Mouse (Mus musculus): Measurements from ENCODE around the gene Ints2. TPM values are rescaled to one million over a fixed set of nuclear protein-coding genes. Genes with fewer than 3 reads are reported as not detected.
"Not testable (repeated sequence)": the region's sequence is repeated elsewhere in the genome, so short reads cannot be mapped to it uniquely, and the experiment has no call there.

The Ints2 gene
- total and polyA plus RNA-seq, 2 experiments from 2014 or later: 4.1 to 11.8 TPM

- peaks cover 23% of the 10 kb centered on the region; the same call in 1 of the 2 replicates for H3K36me3 ChIP-seq (replicated peaks; ENCODE audit: control insufficient read depth, insufficient read depth, low read length)
Measured at GRCm38 (mm10) chr11:86201037-86201786, 56.2 kb downstream of the Ints2 start, which contains the start of gene Brip1. TSS of gene Brip1 (minus strand) at chr11:86201193.

GRCm38 (mm10) chr11:86200460-86201021, 56.8 kb downstream of the Ints2 start:
- WGBS: under 1% methylated on average over 21 of the region's 21 CpGs
- Histone ChIP-seq H3K27me3 (ENCODE audit: control insufficient read depth, insufficient read depth, low read length) (no peaks in the 10 kb centered on the region), H3K27ac (ENCODE audit: low read depth) (no peak overlapping the region; the same call in 1 of the 2 replicates)

More at GRCm38 (mm10) chr11:86201037-86201786, 56.2 kb downstream of the Ints2 start, which contains the start of gene Brip1:
- H3K4me2 ChIP-seq (ENCODE audit: low read depth, low read length): peak within 1 kb of the TSS; percentile 73
- ATAC-seq (ENCODE audit: insufficient read depth, low read depth) (peak; percentile 99), DNase-seq (ENCODE audit: low spot score) (peak; percentile 95)
- peak within 1 kb of the TSS; percentile 72 for H3K9ac ChIP-seq (replicated peaks; ENCODE audit: low read depth, low read length)
- H3K4me3 ChIP-seq (ENCODE audit: low read depth, low read length): peak within 1 kb of the TSS; percentile 65
- TF ChIP-seq EP300 (IDR thresholded peaks at IDR 0.05; ENCODE audit: low read depth) (0 out of 2 replicates have a peak, but pooled peaks have one; percentile 74), CTCF (IDR thresholded peaks at IDR 0.05; ENCODE audit: low read depth) (peak; percentile 15; the same call in 1 of the 2 replicates)
- WGBS: under 1% methylated on average over 60 of the region's 60 CpGs
- peak within 1 kb of the TSS; percentile 82 for H3K27ac ChIP-seq (ENCODE audit: low read depth)
- no peaks in the 10 kb centered on the region for H3K9me3 ChIP-seq (replicated peaks; ENCODE audit: control insufficient read depth, low read length)
- no peaks in the 10 kb centered on the region for H3K27me3 ChIP-seq (ENCODE audit: control insufficient read depth, insufficient read depth, low read length)
- H3K4me1 ChIP-seq (ENCODE audit: control insufficient read depth, insufficient read depth): peaks cover 5% of the 10 kb centered on the region; the same call in 1 of the 2 replicates

GRCm38 (mm10) chr11:86199733-86200132, 57.6 kb downstream of the Ints2 start:
- WGBS: 47% methylated on average over 4 of the region's 4 CpGs
- peaks cover 13% of the 10 kb centered on the region; the same call in 1 of the 2 replicates for H3K36me3 ChIP-seq (replicated peaks; ENCODE audit: control insufficient read depth, insufficient read depth, low read length)
- ATAC-seq (ENCODE audit: insufficient read depth, low read depth) (no peak), DNase-seq (ENCODE audit: low spot score) (no peak)
- H3K9ac ChIP-seq (replicated peaks; ENCODE audit: low read depth, low read length): no peak overlapping the region
- peaks cover 5% of the 10 kb centered on the region; the same call in 1 of the 2 replicates for H3K4me1 ChIP-seq (ENCODE audit: control insufficient read depth, insufficient read depth)
- no peaks in the 10 kb centered on the region for H3K27me3 ChIP-seq (ENCODE audit: control insufficient read depth, insufficient read depth, low read length)
- H3K4me3 ChIP-seq (ENCODE audit: low read depth, low read length): no peak overlapping the region; the same call in 1 of the 2 replicates
- H3K4me2 ChIP-seq (ENCODE audit: low read depth, low read length): peak overlapping the region; percentile 61
- TF ChIP-seq CTCF (IDR thresholded peaks at IDR 0.05; ENCODE audit: low read depth) (no peak), EP300 (IDR thresholded peaks at IDR 0.05; ENCODE audit: low read depth) (no peak)
- H3K9me3 ChIP-seq (replicated peaks; ENCODE audit: control insufficient read depth, low read length): no peaks in the 10 kb centered on the region
- no peak overlapping the region for H3K27ac ChIP-seq (ENCODE audit: low read depth)

More at GRCm38 (mm10) chr11:86200460-86201021, 56.8 kb downstream of the Ints2 start:
- TF ChIP-seq EP300 (IDR thresholded peaks at IDR 0.05; ENCODE audit: low read depth) (no peak), CTCF (IDR thresholded peaks at IDR 0.05; ENCODE audit: low read depth) (no peak)
- ATAC-seq (ENCODE audit: insufficient read depth, low read depth): peak; percentile 67
- Histone ChIP-seq H3K4me3 (ENCODE audit: low read depth, low read length) (peak overlapping the region; percentile 65), H3K4me2 (ENCODE audit: low read depth, low read length) (peak overlapping the region; percentile 61), H3K9me3 (replicated peaks; ENCODE audit: control insufficient read depth, low read length) (no peaks in the 10 kb centered on the region), H3K4me1 (ENCODE audit: control insufficient read depth, insufficient read depth) (peaks cover 5% of the 10 kb centered on the region; the same call in 1 of the 2 replicates), H3K36me3 (replicated peaks; ENCODE audit: control insufficient read depth, insufficient read depth, low read length) (peaks cover 16% of the 10 kb centered on the region; the same call in 1 of the 2 replicates), H3K9ac (replicated peaks; ENCODE audit: low read depth, low read length) (peak overlapping the region; percentile 44)
- DNase-seq (ENCODE audit: low spot score): no peak

- H3K9me3 ChIP-seq (replicated peaks; ENCODE audit: control insufficient read depth, low read length); H3K4me2 ChIP-seq (ENCODE audit: low read depth, low read length); H3K36me3 ChIP-seq (replicated peaks; ENCODE audit: control insufficient read depth, insufficient read depth, low read length); H3K4me1 ChIP-seq (ENCODE audit: control insufficient read depth, insufficient read depth); DNase-seq (ENCODE audit: low spot score); H3K4me3 ChIP-seq (ENCODE audit: low read depth, low read length); H3K27me3 ChIP-seq (ENCODE audit: control insufficient read depth, insufficient read depth, low read length); H3K27ac ChIP-seq (ENCODE audit: low read depth); ATAC-seq (ENCODE audit: insufficient read depth, low read depth); H3K9ac ChIP-seq (replicated peaks; ENCODE audit: low read depth, low read length): not testable (repeated sequence)
- 78% methylated on average over 7 of the region's 7 CpGs for WGBS
Measured at GRCm38 (mm10) chr11:86185224-86185623, 72.2 kb downstream of the Ints2 start.

- ATAC-seq (ENCODE audit: insufficient read depth, low read depth) (no peak), DNase-seq (ENCODE audit: low spot score) (no peak)
- Histone ChIP-seq H3K27ac (ENCODE audit: low read depth) (no peak overlapping the region), H3K4me2 (ENCODE audit: low read depth, low read length) (no peak overlapping the region), H3K4me1 (ENCODE audit: control insufficient read depth, insufficient read depth) (no peaks in the 10 kb centered on the region), H3K36me3 (replicated peaks; ENCODE audit: control insufficient read depth, insufficient read depth, low read length) (no peaks in the 10 kb centered on the region), H3K27me3 (ENCODE audit: control insufficient read depth, insufficient read depth, low read length) (no peaks in the 10 kb centered on the region), H3K9ac (replicated peaks; ENCODE audit: low read depth, low read length) (no peak overlapping the region), H3K9me3 (replicated peaks; ENCODE audit: control insufficient read depth, low read length) (no peaks in the 10 kb centered on the region), H3K4me3 (ENCODE audit: low read depth, low read length) (no peak overlapping the region)
- WGBS: 58% methylated on average over 3 of the region's 3 CpGs
- TF ChIP-seq EP300 (IDR thresholded peaks at IDR 0.05; ENCODE audit: low read depth): no peak
- TF ChIP-seq CTCF (IDR thresholded peaks at IDR 0.05; ENCODE audit: low read depth): no peak
Measured at GRCm38 (mm10) chr11:86175833-86176232, 81.5 kb downstream of the Ints2 start.
